Mouse (Mus musculus): ENCODE results near the gene C77080.

Gene C77080

DNA sequence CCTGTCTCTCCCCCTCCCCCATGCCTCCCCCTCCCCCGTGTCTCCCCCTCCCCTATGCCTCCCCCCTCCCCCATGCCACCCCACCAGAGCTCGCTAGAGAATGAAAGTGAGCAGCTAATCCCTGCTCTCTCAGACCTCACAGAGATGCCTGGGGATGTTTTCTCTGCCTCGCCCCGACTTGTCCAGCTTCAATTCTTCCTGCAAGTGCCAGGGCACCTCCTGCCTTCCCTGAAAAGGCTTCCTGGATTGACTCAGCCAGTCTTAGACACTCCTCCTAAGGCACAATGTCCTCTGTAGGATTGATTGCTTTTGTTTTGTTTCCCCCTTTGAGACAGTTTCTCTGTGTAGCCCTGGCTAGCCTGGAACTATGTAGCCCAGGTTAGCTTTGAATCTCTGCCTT lies at the start of gene C77080:
Gene C77080, minus strand, starts transcription at position 209 of the 400 bp plus-strand sequence.
- DNase-seq (ENCODE audit: low spot score in 2 of 2): no peak

DNA sequence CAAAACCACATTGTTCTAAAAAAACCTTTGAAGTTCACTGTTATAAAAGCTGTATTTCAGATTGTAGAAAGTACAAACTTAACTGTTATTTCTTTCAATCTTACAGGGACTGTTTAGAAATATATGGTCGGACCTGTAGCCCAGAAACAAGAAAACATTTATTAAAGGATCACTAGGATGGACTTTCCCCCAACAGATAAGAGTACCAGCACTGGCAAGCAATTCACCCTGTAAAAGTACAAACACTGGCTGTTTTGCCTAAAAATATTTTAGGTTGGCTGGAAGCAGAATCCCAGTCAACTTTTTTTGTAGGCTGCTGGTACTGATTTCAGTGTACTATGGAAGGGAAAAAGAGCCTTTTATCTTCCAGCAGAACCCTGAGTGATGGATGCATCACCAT lies 46.7 kb upstream of the C77080 start:
- DNase-seq (ENCODE audit: low spot score in 2 of 2): no peak

DNA sequence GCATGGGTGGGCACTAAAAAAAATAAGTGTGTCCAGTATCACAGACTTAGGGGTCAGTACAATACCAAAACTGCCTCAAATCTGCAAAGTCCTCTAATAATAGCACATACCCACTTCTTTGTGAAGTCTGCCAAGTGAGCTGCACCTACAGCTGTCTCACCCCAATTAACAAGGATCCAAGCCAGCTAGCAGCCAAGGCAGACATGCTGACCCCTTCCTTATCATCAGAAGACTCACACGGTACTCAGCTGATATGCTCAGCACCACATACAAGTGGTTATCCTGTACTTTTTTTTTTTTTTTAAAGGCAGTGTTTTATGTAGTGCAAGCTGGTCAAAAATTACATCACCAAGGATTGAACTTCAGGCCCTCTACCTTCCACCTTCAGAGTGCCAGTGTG lies 43.1 kb upstream of the C77080 start:
- DNase-seq (ENCODE audit: low spot score in 2 of 2): no peak

DNA sequence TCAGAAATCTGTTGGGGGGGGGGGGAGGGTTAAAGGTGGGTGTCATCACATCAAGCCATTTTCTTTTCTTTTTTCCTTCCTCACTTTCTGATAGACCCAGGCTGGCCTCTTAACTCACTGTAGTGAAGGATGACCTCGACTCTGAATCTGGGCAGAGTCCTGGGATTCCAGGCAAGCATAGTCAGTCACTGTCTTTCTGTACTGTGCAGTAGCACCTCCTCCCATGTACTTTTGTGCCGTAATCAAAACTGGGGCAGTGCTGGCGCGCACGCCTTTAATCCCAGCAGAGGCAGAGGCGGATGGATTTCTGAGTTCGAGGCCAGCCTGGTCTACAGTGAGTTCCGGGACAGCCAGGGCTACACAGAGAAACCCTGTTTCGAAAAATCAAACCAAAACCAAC lies 42.6 kb upstream of the C77080 start:
- no peak for DNase-seq (ENCODE audit: low spot score in 2 of 2)

DNA sequence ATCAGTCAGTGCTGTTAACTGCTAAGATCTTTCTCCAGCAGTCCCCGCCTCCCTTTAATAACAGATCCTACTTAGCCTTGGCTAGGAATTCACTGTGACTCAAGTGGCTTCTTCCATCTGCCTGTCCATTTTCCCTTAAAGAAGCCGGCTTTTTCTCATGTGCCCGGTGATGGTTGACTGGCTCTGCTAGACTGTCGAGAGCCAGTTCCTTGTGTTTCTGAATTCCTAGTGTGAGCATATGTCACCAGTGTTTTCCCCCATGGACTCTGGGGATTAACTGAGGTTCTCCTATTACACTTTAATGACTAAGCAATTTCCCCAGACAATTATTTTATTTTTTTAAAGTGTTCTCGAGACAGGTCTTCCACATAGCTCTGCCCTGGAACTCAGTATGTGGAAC lies 42.2 kb upstream of the C77080 start:
- DNase-seq (ENCODE audit: low spot score in 2 of 2): no peak

DNA sequence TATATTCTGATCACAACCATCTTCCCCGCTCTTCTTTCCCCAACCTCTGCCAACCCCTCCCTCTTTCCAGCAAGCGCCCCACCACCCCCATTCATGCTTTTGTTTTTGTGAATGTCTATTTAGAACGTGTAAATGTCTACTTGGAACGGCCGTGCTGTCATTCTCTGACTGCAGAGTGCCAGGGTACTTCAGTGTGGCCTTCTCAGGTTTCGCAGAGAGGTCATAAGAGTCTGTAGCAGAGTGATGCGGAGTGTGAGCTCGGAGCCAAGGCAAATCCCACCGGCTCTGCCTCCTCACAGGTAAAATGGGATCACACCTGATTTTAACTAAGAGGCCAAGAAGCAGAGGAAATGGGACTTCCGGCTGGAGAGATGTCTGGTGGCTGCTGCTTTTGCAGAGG lies 37.9 kb upstream of the C77080 start:
- no peak for DNase-seq (ENCODE audit: low spot score in 2 of 2)

DNA sequence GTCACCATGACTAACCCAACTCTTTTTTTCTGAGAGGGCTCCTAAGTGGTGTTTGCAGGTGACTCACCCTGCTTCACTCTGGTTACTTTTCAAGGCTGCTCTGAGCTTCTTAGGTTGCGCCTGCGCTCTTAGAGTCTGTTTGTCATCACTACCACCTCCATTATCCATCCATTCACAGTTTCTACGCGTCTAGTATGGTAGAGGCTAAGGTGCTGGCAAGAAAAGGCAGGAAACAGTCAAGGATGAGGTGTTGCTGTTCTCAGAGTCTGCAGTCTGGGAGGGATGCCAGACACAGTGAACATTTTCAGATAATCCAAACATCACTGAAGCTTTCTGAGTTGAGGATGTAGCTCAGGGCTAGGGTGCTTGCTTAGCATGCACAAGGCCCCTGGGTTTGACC lies 36.5 kb upstream of the C77080 start:
- no peak for DNase-seq (ENCODE audit: low spot score in 2 of 2)

DNA sequence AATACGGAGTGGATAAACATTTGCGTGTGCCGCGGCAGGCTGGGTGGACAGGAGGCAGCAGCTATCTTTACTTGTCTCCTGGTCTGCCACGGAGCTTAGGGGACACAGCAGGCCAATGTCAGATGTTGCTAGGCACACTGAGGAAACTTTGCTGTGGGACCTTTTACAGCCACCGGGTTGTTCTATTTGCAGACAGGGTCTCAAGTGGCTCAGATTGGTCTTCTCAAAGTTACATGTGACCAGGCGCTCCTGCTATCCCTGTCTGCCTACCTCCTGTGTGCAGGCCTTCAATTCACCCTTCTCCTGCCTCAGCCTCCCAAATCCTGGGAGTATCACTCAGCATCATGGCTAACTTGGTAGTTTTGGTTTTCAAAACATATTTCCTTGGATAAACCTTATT lies 34.9 kb upstream of the C77080 start:
- no peak for DNase-seq (ENCODE audit: low spot score in 2 of 2)

DNA sequence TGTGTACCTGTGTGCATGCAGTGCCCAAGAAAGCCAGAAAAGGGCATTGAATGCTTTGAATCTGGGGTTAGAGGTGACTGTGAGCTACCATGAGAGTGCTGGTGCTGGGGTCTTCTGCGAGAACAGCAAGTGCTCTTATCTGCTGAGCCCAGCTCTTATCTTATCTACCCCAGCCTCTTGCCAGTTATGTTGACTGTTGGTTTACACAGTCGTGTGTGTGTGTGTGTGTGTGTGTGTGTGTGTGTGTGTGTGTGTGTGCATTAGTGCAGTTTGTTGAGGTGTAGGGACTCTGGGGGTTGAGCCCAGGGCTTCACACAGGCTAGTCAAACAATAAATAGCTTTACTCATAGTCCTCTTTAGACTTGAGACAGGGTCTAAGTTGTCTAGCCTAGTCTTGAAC lies 34.0 kb upstream of the C77080 start:
- DNase-seq (ENCODE audit: low spot score in 2 of 2): no peak

DNA sequence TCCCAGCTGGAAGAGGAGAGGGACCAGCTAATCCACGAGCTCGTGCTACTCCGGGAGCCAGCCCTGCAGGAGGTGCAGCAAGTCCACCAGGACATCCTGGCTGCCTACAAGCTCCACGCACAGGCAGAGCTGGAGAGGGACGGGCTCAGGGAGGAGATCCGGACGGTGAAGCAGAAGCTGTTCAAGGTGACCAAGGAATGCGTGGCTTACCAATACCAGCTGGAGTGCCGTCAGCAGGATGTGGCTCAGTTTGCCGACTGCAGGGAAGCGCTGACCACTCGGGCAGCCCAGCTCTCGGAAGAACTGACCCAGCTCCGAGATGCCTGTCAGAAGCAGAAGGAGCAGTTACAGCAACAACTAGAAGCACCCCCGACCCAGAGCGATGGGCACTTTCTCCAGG lies 32.5 kb upstream of the C77080 start:
- DNase-seq (ENCODE audit: low spot score in 2 of 2): no peak

DNA sequence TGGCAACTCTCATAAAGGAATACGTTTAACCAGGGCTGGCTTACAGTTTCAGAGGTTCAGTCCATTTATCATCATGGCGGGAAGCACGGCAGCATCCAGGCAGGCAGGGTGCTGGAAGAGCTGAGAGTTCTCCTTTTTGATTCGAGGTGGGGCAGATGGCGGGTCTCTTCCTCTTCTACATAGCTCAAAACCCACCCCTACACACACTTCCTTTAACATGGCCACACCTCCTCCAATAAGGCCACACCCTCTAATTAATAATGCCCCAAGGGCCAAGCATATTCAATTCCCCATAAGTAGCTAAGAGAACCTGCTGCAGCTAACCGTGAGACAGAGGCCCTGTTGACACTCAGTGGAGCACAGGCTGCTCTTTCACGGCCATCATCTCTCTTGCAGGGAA lies 31.6 kb upstream of the C77080 start:
- no peak for DNase-seq (ENCODE audit: low spot score in 2 of 2)

DNA sequence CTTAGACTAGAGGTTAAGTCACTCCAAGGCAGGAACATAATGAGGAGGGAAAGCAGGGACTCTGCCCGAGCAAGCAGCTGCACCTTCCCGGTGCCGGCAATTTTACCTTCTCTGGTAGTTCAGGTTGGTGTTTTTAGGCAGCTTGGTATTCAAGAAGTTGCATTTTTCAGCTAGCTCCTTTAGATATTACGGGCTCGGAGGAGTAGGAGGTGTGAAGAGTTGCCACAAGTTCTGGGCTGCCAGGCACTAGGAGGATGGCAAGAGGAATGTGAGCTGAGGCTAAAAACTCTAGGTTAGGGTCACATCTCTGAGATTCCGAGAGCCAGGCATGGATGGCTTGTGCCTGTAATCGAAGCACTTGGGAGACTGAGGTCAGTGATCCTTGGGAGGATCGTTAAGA lies 28.5 kb upstream of the C77080 start:
- no peak for DNase-seq (ENCODE audit: low spot score in 2 of 2)

DNA sequence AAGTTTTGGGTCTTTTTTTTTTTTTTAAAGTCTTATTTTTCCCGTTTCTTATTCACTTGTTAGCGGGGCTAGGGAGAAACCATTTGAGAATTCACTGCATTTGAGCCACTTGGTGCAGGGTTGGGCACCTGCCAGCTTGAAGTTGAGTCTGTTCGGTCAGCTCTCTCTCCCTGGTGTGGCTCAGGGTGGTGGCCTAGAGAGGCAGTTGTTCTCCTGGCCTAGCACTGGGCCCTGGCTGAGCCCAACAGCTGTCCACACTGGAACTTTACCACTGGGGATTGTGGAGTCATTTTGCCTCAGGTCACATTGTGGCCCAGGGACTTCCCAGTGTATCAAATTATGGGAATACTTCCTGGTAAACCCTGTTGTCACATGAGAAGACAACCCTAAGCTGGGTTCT lies 26.9 kb upstream of the C77080 start:
- no peak for DNase-seq (ENCODE audit: low spot score in 2 of 2)

DNA sequence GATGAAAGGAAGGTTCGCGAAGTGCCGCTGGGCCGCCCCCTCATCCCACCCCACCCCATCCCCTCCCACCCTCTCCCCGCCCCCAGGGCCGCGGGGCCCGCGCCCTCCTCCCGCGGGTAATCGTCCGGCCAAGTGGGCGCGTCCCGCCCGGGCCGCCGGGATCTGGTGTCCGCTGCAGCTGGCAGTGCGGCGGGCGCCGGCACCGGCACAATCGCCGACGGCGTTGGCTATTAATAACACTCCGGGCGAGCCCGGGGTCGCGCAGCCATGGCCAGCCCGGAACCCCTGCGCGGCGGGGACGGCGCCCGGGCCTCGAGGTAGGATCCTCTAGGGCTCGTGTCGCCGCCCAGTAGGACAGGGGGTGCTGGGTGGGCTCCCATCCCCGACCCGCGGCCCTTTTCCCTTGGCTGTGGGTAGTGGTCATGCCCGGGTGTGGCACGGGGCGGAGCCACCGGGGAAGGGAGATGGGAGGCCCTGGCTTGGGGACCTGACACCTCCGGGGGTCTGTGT lies 26.3 kb upstream of the C77080 start, which contains the start of gene Sync:
Gene Sync, plus strand, starts transcription at position 146 of the 510 bp plus-strand sequence.
- no peak for DNase-seq (ENCODE audit: low spot score in 2 of 2)

DNA sequence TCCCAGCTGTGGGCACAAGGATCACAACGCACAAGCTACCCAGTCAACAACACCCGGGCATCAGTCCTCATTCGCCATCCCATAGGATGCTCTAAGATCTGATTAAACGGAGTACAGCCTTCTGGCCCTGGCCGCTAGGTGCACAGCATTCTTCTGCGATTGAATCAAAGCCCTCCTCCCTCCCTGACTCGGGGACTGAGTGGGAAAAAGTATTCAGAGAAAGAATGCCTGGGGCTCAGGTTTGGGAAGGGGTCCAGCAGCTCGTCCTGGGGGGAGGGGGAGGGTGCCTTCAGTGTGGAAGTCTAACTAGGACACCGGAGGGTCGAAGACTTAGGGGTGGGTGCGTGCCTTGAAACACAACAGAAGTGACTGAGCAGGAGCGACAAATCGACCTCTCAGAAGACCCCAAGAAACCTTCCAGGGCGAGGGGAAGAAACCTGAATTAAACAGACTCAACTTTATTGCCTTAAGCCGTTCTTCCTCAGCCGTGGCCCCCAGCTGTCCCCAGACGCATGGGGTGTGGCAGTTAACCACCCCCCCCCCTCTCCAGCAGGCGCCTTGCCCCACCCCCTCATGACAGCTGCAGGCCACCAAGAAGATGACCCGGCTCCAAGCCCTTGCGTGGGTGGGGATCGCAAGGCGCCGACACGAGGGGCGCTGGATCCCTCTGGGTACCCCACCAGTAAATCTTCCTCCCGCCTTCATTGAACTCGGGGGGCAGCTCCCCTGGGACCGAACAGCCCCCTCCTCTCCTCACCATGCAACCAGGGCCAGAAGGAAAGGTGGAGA lies 25.7 kb upstream of the C77080 start:
- DNase-seq (ENCODE audit: low spot score in 2 of 2): no peak

DNA sequence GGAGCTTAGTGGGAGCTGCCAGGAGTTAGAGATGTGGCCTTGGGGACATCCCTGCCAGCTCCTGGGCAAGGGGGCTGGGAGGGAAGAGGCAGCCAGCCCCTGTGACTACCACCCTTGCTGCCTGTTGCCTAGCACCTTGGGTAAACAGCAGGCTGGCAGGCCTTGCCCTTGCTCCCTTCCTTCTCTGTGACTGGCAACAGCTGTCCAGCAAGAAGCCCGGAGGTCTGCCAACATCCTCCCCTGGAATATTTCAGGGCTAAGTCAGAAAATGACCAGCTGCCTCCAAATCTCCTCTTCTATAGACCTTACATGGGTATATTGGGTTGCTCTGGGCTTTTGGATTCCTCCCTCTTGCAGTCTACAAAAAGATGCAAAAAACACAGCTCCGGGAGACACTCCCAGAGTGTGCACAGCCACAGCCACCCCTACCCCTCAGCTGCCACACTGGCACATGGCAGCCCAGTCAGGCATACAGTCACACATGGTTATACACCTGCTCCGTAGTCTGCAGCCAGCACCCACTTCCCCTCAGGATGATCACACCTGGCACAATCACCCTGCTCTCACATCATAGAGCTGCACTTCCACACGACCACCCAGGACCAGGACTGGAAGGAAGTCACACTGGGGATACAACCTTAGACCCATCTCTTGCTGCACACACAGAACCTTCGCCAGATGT lies 24.9 kb upstream of the C77080 start:
- DNase-seq (ENCODE audit: low spot score in 2 of 2): no peak

DNA sequence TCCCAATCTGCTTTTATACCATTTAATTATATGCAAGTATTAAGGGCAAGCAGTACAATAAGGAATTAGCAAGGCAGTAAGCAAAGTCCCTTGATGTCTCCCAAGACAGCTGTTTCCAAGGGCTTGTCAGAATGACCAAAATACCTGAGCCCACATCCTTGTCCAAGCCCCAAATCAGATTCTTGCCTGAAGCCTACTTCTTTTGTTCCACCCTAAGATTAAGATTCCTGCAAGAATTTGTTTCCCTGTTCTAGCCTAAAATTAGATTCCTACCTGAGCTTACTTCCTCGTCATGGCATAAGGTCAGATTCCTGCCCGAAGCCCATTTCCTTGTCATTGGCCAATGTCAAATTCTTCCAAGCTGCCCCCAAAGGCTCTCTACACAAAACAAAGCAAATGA lies 23.5 kb upstream of the C77080 start:
- DNase-seq (ENCODE audit: low spot score in 2 of 2): no peak

DNA sequence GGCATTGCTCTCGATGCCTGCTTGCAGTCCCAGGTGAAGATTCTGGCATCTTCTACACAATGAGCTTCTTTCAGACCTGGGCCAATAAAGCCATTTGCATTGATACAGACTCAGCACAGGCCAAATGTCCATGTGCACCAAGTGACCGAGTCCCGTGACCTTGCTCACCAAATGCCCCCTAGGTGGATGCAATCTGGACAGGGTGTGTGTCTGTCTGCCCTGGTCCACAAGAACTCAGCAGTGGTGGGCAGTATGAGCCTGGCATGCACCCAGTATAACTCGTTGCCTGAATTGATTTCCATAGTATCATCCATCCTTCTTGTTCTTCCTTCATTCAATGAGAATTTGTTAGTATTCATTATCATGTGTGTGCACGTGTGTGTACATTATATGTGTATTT lies 22.0 kb upstream of the C77080 start:
- no peak for DNase-seq (ENCODE audit: low spot score in 2 of 2)

DNA sequence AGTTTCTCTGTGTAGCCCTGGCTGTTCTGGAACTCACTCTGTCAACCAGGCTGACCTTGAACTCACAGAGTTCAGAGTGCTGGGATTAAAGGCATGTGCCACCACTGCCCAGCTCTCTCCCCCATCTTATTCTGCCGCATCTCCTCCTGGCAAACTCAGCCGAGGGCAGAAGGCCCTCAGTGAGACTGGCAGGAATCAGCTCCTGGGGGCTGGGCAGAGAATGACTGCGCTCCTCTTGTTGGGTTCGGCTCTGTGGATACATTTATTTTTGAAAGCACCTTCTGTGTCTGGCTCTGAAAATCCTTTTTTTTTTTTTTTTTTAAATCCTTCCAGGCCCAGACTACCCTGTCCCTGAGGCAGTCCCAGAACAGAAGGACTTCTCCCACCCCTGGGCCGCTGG lies 21.6 kb upstream of the C77080 start:
- no peak for DNase-seq (ENCODE audit: low spot score in 2 of 2)

DNA sequence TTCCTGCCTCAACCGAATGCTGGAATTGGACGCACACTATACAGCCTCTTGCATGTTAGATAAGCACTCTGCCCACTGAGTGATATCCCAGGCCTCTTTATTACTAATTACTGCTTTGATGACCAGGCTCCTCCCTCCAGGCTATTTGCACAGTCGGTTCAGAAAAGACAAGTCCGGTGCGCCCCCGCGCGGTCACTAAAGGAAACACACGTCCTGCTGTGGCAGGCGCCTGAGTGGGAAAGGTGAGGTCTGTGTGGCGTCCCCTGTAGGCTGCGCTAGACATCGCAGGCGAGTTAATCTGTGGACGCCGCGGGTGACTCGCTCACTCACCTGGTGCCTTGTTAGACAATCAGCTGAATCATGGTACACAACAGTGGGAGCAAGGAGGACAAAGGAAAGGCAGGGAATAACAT lies 15.3 kb upstream of the C77080 start:
- DNase-seq (ENCODE audit: low spot score in 2 of 2): peak; percentile 88 to 94

DNA sequence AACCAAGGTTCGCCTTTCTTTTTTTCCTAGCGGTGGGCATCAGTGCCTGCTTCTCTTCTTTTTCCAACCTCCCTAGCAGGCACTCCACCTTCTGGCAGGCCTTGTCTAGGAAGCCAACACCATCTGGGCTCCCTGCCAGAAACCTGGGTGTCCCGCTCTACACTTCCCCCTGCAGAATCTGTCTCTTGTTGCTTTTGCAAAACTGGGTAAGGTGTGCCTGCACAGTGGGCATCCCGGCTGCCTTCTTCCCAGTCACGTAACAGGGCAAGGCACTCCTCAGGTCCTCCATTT lies 11.5 kb upstream of the C77080 start:
- DNase-seq (ENCODE audit: low spot score in 2 of 2): no peak

DNA sequence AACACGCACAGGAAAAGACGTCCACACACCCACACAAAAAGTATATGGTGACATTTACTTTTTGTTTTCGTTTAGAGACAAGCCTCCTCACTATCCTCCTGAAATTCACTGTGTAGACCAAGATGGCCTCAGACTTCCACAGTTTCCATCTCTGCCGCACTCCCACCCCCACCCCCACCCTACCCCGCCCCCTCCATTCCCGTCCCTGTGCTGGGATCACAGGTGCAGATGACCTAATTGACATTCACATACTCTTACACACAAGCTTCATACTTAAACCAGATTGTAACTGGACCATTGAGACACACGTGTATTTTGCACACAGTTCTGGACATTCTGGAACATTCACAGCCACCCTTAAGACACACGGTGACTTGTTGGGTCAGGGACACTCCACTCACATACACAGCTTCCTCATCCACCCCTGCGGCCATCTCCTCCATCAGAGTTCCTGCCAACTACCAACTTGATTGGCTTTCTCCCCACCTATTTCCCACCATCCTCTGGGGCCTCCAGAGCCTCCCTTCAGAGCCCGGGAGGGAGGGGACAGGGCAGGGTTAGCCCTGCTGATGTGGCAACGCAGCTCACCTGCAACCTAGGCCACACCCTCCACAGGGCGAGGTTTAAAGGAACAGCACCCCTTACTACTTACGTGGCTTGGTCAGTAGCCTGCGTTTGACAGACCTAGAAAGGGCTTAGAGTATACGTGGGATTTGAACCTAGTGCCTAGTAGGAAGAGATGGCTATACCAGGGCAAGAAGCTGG lies 11.0 kb upstream of the C77080 start:
- no peak for DNase-seq (ENCODE audit: low spot score in 2 of 2)

DNA sequence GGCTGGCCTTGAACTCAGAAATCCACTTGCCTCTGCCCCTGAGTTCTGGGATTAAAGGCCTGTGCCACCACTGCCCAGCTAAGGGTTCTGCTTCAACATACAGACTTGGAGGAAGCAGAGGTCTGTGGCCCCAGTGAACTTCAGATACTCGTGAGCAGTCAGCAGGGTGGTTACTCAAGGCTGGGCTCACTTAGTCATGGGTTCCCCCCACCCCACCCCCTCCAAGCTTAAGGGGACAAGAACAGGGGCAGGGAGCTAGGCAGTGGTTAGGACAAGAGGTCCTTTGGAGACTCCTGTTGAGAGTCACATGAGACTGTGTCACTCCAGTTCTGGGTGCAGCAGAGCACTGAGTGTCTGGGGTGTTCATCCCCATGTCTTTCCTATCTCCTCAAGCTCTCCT lies 7.5 kb upstream of the C77080 start:
- no peak for DNase-seq (ENCODE audit: low spot score in 2 of 2)
